Mouse (Mus musculus): ENCODE measurements around the gene Farsb. TPM values are rescaled to one million over a fixed set of nuclear protein-coding genes. Genes with fewer than 3 reads are reported as not detected.

Farsb gene
- total and polyA plus RNA-seq, 3 experiments: 114 to 205 (median 180) TPM

- TF ChIP-seq CTCF (conservative IDR thresholded peaks at IDR 0.05 in 1 of 2, IDR thresholded peaks at IDR 0.05 in 1 of 2; ENCODE audit: low read depth in 2 of 2, low read length in 2 of 2) (peak; percentile 53 to 75), RAD21 (IDR thresholded peaks at IDR 0.05; ENCODE audit: low read depth, low read length) (peak; percentile 81), ZKSCAN1 (IDR thresholded peaks at IDR 0.05; ENCODE audit: borderline replicate concordance, low read depth, low read length) (no peak), CHD2 (IDR thresholded peaks at IDR 0.05; ENCODE audit: low read length) (no peak), SMC3 (IDR thresholded peaks at IDR 0.05; ENCODE audit: low read depth, low read length) (peak; percentile 78), ELF1 (IDR thresholded peaks at IDR 0.05; ENCODE audit: low read depth, low read length) (no peak), USF2 (conservative IDR thresholded peaks at IDR 0.05; ENCODE audit: low read depth, low read length) (no peak), PAX5 (IDR thresholded peaks at IDR 0.05; ENCODE audit: low read length) (no peak), POLR2AphosphoS2 (IDR thresholded peaks at IDR 0.05; ENCODE audit: low read depth, low read length) (no peak), ZNF384 (IDR thresholded peaks at IDR 0.05; ENCODE audit: low read depth, low read length) (no peak), MXI1 (IDR thresholded peaks at IDR 0.05; ENCODE audit: low read depth, low read length) (no peak), MYC (IDR thresholded peaks at IDR 0.05; ENCODE audit: low read depth, low read length) (no peak), EP300 (IDR thresholded peaks at IDR 0.05; ENCODE audit: low read length) (no peak)
- H3K4me1 ChIP-seq (ENCODE audit: control insufficient read depth in 1 of 2, insufficient read depth in 2 of 2): peaks cover 12 to 48% of the 10 kb centered on the region in 2 experiments
- no peak overlapping the region for H3K9ac ChIP-seq (ENCODE audit: insufficient read depth, low read depth)
- H3K4me2 ChIP-seq (ENCODE audit: insufficient read depth, low read depth, poor library complexity, severe bottlenecking): no peak overlapping the region
- peak; percentile 69 for DNase-seq (ENCODE audit: extremely low read depth)
- no peaks in the 10 kb centered on the region for H3K27me3 ChIP-seq (replicated peaks)
- dilution Hi-C loops (cut with MboI; ENCODE audit: extremely low pct_ligation_motif_present, extremely low pct_unique_long_range_greater_than_20kb, low sequenced_read_pairs): no loop called here
- no peaks in the 10 kb centered on the region for H3K79me2 ChIP-seq (replicated peaks; ENCODE audit: control insufficient read depth, extremely low read depth, insufficient read depth, poor library complexity, severe bottlenecking)
- H3K27ac ChIP-seq (ENCODE audit: insufficient read depth, low read depth): no peak overlapping the region
- peaks cover 38 to 83% of the 10 kb centered on the region in 2 experiments for H3K36me3 ChIP-seq (replicated peaks in 1 of 2; ENCODE audit: control insufficient read depth in 1 of 2, insufficient read depth in 1 of 2, low read length in 1 of 2)
- no peak overlapping the region for H3K4me3 ChIP-seq (replicated peaks in 1 of 3; ENCODE audit: low read depth in 2 of 3, low read length in 2 of 3, poor library complexity in 1 of 3)
- no peaks in the 10 kb centered on the region for H3K9me3 ChIP-seq (replicated peaks; ENCODE audit: low read length)
- in situ Hi-C loops (cut with MboI; ENCODE audit: low pct_ligation_motif_present, low pct_unique_long_range_greater_than_20kb, low sequenced_read_pairs): loop anchor here (25.0 kb wide), 1 partner anchor 432 kb away; no protein-coding TSS in a partner anchor
These were observed 69.1 kb downstream of the Farsb start for GRCm38 (mm10) chr1:78419593-78419992.

- Histone ChIP-seq H3K36me3 (replicated peaks in 1 of 2; ENCODE audit: control insufficient read depth in 1 of 2, insufficient read depth in 1 of 2, low read length in 1 of 2) (peaks cover 35 to 82% of the 10 kb centered on the region in 2 experiments), H3K27ac (ENCODE audit: insufficient read depth, low read depth) (no peak overlapping the region), H3K27me3 (replicated peaks) (no peaks in the 10 kb centered on the region), H3K4me2 (ENCODE audit: insufficient read depth, low read depth, poor library complexity, severe bottlenecking) (no peak overlapping the region), H3K9me3 (replicated peaks; ENCODE audit: low read length) (no peaks in the 10 kb centered on the region), H3K4me3 (replicated peaks in 1 of 3; ENCODE audit: low read depth in 2 of 3, low read length in 2 of 3, poor library complexity in 1 of 3) (no peak overlapping the region), H3K9ac (ENCODE audit: insufficient read depth, low read depth) (no peak overlapping the region), H3K79me2 (replicated peaks; ENCODE audit: control insufficient read depth, extremely low read depth, insufficient read depth, poor library complexity, severe bottlenecking) (no peaks in the 10 kb centered on the region), H3K4me1 (ENCODE audit: control insufficient read depth in 1 of 2, insufficient read depth in 2 of 2) (peaks cover 0 to 37% of the 10 kb centered on the region in 2 experiments; a peak in 2 of 4 replicates)
- in situ Hi-C loops (cut with MboI; ENCODE audit: low pct_ligation_motif_present, low pct_unique_long_range_greater_than_20kb, low sequenced_read_pairs): loop anchor here (25.0 kb wide), 1 partner anchor 430 kb away; no protein-coding TSS in a partner anchor
- no peak for DNase-seq (ENCODE audit: extremely low read depth)
- dilution Hi-C loops (cut with MboI; ENCODE audit: extremely low pct_ligation_motif_present, extremely low pct_unique_long_range_greater_than_20kb, low sequenced_read_pairs): no loop called here
- no peak for TF ChIP-seq MAX (IDR thresholded peaks at IDR 0.05; ENCODE audit: low read length)
- TF ChIP-seq GABPA (IDR thresholded peaks at IDR 0.05; ENCODE audit: insufficient replicate concordance, low read depth, low read length): no peak
- TF ChIP-seq SIN3A (IDR thresholded peaks at IDR 0.05; ENCODE audit: low read length): no peak
These were observed 71.4 kb downstream of the Farsb start for GRCm38 (mm10) chr1:78417154-78417911.
